Mouse (Mus musculus) embryonic fibroblast, embryonic 13.5 days (primary cell): Measurements from ENCODE around the gene Anln.

Source experiments
- CTCF ChIP-seq: IDR thresholded peaks from 2 replicates; pipeline ENCODE4 v1.5.1; 2011; ENCODE audit warnings: mild to moderate bottlenecking, control low read depth, low read length, moderate library complexity, borderline replicate concordance; ENCODE audit not compliant: insufficient read depth
- POLR2A ChIP-seq: IDR thresholded peaks from 2 replicates; pipeline ENCODE4 v1.6.1; 2011; ENCODE audit warnings: low read depth, mild to moderate bottlenecking, control low read depth, low read length, moderate library complexity

DNA sequence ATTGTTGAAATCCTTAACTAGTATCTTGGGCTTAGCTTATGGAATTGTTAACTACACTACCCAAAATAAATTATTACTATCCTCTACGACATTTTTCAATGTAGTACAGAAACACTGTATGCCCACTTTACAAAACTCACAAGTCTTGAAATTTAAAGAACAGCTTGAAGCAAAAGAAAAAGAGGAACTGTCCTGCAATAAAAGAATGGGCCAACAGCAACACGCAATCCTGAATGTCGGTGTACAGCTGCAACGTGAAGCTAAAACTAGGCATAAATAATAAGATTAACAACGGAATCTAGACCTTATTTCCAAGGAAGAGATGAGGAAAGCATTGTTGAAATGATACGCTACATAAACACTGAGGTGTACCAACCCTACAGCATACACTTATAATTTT, 1.1 kb downstream of the Anln start:
- TF ChIP-seq CTCF (no peak), POLR2A (no peak)
